9 mouse cellular contexts compared by ENCODE assay signal in the genomic region with DNA sequence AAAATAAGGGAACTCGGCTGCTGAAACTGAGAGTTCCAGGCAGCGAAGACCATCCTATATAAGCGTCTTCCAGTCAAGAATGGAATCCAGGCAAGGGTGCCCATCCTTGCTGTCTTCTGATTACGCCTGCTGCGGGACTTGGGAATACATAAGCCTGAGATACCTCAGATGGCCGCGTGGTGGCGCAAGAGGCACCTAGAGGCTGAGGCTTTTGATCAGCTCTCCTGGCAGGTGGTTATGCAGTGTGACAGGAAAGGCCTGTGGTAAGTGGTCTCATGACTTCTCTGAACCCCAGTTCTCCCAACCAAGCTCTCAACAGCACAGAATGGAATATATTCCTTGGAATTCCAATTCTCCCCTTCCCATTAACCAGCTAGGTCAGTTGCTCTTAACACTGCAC. TPM values are rescaled to one million over a fixed set of nuclear protein-coding genes. Genes with fewer than 3 reads are reported as not detected.
DNase-seq lines count a peak whose midpoint lies in the region; ATAC-seq and TF ChIP-seq lines count a peak whose summit lies in the region.
"Had no signal": no experiment of that assay in that cellular context is flagged by ENCODE, and none has a peak within 500 bp of the region (broad histone marks: within the 10 kb centered on the region; RNA-seq: fewer than 3 reads in every experiment).

No protein-coding gene starts in this region.

- H3K27me3 ChIP-seq in E14TG2a.4 (ENCODE audit: insufficient read depth, low read length) = 0 out of 2 replicates have a peak, but pooled peaks cover 7% of the 10 kb centered on the region

- H3K4me3 ChIP-seq in E14TG2a.4 (replicated peaks; ENCODE audit: low read length) = no peak overlapping the region
- no peak overlapping the region for H3K4me3 ChIP-seq in layer of hippocampus, adult 2 months
- H3K4me3 ChIP-seq: heart, embryonic 13.5 days had no signal

- H3K9me3 ChIP-seq in E14TG2a.4 (ENCODE audit: low read length) = no peaks in the 10 kb centered on the region
- H3K9me3 ChIP-seq: heart, embryonic 13.5 days had no signal

- TF ChIP-seq CTCF in E14TG2a.4 (conservative IDR thresholded peaks at IDR 0.05; ENCODE audit: low read length) = peak; percentile 92
- peak; percentile 92 for TF ChIP-seq CTCF in layer of hippocampus, adult 2 months (conservative IDR thresholded peaks at IDR 0.05)

- no peak overlapping the region for H3K27ac ChIP-seq in layer of hippocampus, adult 2 months
- H3K27ac ChIP-seq: heart, embryonic 13.5 days had no signal

- no peaks in the 10 kb centered on the region for H3K36me3 ChIP-seq in E14TG2a.4 (ENCODE audit: insufficient read depth, low read length)
- H3K36me3 ChIP-seq: heart, embryonic 13.5 days had no signal

- peak; percentile 83 for ATAC-seq in common myeloid progenitor, adult 5-6 weeks (replicated peaks; ENCODE audit: low read depth, poor library complexity, severe bottlenecking)

- peaks cover 31% of the 10 kb centered on the region for H3K4me1 ChIP-seq in E14TG2a.4 (replicated peaks; ENCODE audit: low read depth, low read length)

- peak; percentile 43 to 83 for DNase-seq in adrenal gland, adult (ENCODE audit: inconsistent age in 2 of 2, low spot score in 1 of 2)
- peak; percentile 74 for DNase-seq in gastrocnemius, postnatal 10 days
- DNase-seq in layer of hippocampus, adult 2 months (ENCODE audit: low spot score in 2 of 2) = peak in 1 of 2 experiments; percentile 68
- peak; percentile 68 for DNase-seq in lung, postnatal 14 days
- DNase-seq in right cerebral cortex, postnatal 25 days = peak; percentile 36
- no peak for DNase-seq in MN1 (ENCODE audit: low spot score)

RNA-seq across cellular contexts. Expression of a gene that starts 4.1 kb away (rescaled TPM):
- total RNA-seq in common myeloid progenitor, adult 5-6 weeks (2017) = not detected in 2 replicates
- total RNA-seq in gastrocnemius, postnatal 10 days (2021) = not detected
- total RNA-seq in layer of hippocampus, adult 2 months (2021) = not detected
